Mouse (Mus musculus) liver, postnatal 0 days (tissue): ENCODE data around the gene Rbfox1. TPM values are rescaled to one million over a fixed set of nuclear protein-coding genes. Genes with fewer than 3 reads are reported as not detected.

Source experiments
- ATAC-seq: fragments of 200-750 bp; cut with Nextera tagmentation; 2 replicates; pipeline ENCODE4 v1.8.0; 2017; ENCODE audit warnings: mild to moderate bottlenecking, moderate library complexity
- DNase-seq: peaks from one replicate; pipeline ENCODE4 v3.0.0-alpha.2; 2016
- H3K27ac ChIP-seq: fragments of 300-500 bp; sonication (generic); 2 replicates; pipeline ENCODE4 v1.5.1; 2014; ENCODE audit warnings: antibody characterized with exemption, moderate library complexity, mild to moderate bottlenecking, low read depth
- H3K27me3 ChIP-seq: fragments of 300-500 bp; sonication (generic); 2 replicates; pipeline ENCODE4 v1.6.1; 2014; ENCODE audit warnings: low read length, control low read depth, mixed read lengths; ENCODE audit not compliant: insufficient read depth
- H3K36me3 ChIP-seq: fragments of 300-500 bp; sonication (generic); replicated peaks from 2 replicates; pipeline ENCODE4 v1.6.1; 2014; ENCODE audit warnings: mild to moderate bottlenecking, control low read depth, low read length, moderate library complexity, mixed read lengths; ENCODE audit not compliant: insufficient read depth
- H3K4me1 ChIP-seq: fragments of 300-500 bp; sonication (generic); 2 replicates; pipeline ENCODE4 v1.6.1; 2014; ENCODE audit warnings: antibody characterized with exemption, mild to moderate bottlenecking, control low read depth; ENCODE audit not compliant: insufficient read depth
- H3K4me2 ChIP-seq: fragments of 300-500 bp; sonication (generic); 2 replicates; pipeline ENCODE4 v1.6.1; 2014; ENCODE audit warnings: low read depth, mild to moderate bottlenecking, low read length, moderate library complexity, mixed read lengths
- H3K4me3 ChIP-seq: fragments of 300-500 bp; sonication (generic); 2 replicates; pipeline ENCODE4 v1.5.1; 2014; ENCODE audit warnings: low read depth, low read length
- H3K9ac ChIP-seq: fragments of 300-500 bp; sonication (generic); replicated peaks from 2 replicates; pipeline ENCODE4 v1.6.1; 2014; ENCODE audit warnings: mild to moderate bottlenecking, moderate library complexity
- H3K9me3 ChIP-seq: fragments of 300-500 bp; sonication (generic); 2 replicates; pipeline ENCODE4 v1.6.1; 2016; ENCODE audit warnings: mild to moderate bottlenecking, control low read depth, low read length, mixed read lengths
- CTCF ChIP-seq: sonication (generic); IDR thresholded peaks from 2 replicates; pipeline ENCODE4 v1.5.1; 2016; ENCODE audit warnings: antibody characterized with exemption, low read depth
- EP300 ChIP-seq: IDR thresholded peaks from 2 replicates; pipeline ENCODE4 v1.6.1; 2016; ENCODE audit warnings: antibody characterized with exemption, low read depth, mild to moderate bottlenecking
- WGBS: fragments of 180-500 bp; shearing (Covaris S2); extraction: QIAGEN DNeasy Blood & Tissue Kit; methylation state at CpG from one replicate; pipeline ENCODE4 v1.1.7; 2014; ENCODE audit not compliant: insufficient replicate concordance; 5-methylcytosine and 5-hydroxymethylcytosine counted together
- polyA plus RNA-seq: library from polyadenylated mRNA; unstranded; fragments of >200 nt; fragmentation: Nextera tagmentation; extraction: Ambion mirVana; gene quantifications from 2 replicates; pipeline ENCODE4 v1.2.1, GENCODE M21; 2015

The Rbfox1 gene
- polyA plus RNA-seq, 1 experiment from 2014 or later, result 0.12 TPM

DNA sequence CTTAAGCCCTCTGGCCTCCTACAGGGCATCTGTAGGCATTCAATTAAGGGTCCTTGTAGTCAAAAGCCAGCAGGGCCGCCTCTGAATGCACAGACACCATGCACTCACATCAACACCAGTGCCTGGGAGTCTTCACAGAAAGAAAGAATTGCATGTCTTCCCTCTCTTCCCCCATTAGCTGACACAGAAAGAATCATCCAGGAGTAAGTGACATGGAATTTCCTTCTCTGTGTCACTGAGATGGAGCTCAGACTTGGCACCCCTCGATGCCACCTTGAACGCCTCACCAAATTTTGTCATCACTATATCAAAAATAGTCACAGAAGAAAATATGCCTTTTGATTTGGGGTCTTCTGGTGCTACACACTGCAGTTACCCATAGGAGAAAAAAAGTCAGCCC is 1151.4 kb downstream of the Rbfox1 start:
- Histone ChIP-seq H3K27ac (no peak overlapping the region), H3K9me3 (no peaks in the 10 kb centered on the region), H3K4me2 (no peak overlapping the region), H3K4me1 (no peaks in the 10 kb centered on the region), H3K36me3 (no peaks in the 10 kb centered on the region), H3K9ac (no peak overlapping the region), H3K4me3 (no peak overlapping the region), H3K27me3 (peaks cover 13% of the 10 kb centered on the region; the same call in 1 of the 2 replicates)
- DNase-seq, result no peak
- no peak for ATAC-seq
- WGBS, result 67% methylated on average over 3 of the region's 3 CpGs
- no peak for TF ChIP-seq EP300
- no peak for TF ChIP-seq CTCF

DNA sequence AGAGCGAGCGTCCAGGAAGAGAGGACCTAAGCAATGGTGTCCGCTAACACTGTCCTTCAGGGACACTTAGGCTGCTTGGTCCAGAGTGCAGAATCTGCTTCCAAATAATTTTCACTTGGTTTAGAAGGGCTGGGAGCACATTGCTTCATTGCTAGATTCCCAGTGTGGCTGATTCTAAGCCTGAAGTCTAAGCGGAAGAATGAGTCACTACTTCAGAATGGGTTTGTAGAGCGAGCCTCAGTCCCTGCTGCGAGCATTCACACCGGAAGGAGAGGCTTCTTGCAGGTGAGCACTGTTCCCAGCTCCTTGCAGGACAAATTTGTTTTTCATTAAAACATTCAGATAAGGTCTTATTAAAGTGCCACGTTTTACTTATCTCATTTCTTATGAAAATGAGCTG is 1151.8 kb downstream of the Rbfox1 start:
- H3K4me2 ChIP-seq, result no peak overlapping the region
- H3K4me1 ChIP-seq, result no peaks in the 10 kb centered on the region
- H3K9me3 ChIP-seq, result no peaks in the 10 kb centered on the region
- TF ChIP-seq CTCF (no peak), EP300 (no peak)
- DNase-seq (no peak), ATAC-seq (no peak)
- 41% methylated on average over 8 of the region's 8 CpGs for WGBS
- no peaks in the 10 kb centered on the region for H3K36me3 ChIP-seq
- H3K27ac ChIP-seq, result no peak overlapping the region
- H3K27me3 ChIP-seq, result peaks cover 13% of the 10 kb centered on the region; the same call in 1 of the 2 replicates
- no peak overlapping the region for H3K4me3 ChIP-seq
- H3K9ac ChIP-seq, result no peak overlapping the region

DNA sequence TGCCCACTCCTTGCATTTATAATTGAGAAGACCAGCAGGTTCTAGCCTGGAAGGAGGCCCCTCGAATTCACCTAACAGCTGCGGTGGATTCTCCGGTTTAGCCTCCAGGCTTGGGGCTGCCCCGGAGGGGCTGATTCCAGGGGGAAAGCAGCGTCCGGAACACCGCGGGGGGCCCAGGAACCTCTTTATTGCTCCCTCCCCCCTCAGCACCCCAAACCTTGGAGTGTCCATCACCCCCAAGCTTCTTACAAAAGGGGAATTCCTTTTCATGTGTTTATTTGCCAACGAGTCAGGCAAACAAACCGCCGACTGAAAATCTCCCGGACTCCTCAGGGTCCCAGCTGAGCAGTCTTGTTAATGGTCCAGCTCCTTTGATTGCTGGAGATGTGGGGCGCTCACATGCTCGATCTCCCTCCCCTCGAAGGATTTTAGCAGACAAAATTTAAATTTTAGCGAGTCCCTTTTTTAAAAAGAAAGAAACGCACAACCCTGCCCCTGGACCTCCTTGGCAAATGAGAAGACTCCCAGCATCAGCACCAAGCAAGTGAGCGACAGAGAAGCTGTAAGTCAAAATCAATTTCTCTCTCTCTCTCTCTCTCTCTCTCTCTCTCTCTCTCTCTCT is 1153.6 kb downstream of the Rbfox1 start:
- Histone ChIP-seq H3K27ac (no peak overlapping the region), H3K4me3 (no peak overlapping the region), H3K9me3 (no peaks in the 10 kb centered on the region), H3K4me2 (no peak overlapping the region), H3K9ac (no peak overlapping the region), H3K36me3 (no peaks in the 10 kb centered on the region), H3K4me1 (no peaks in the 10 kb centered on the region), H3K27me3 (peaks cover 13% of the 10 kb centered on the region; the same call in 1 of the 2 replicates)
- no peak for ATAC-seq
- DNase-seq, result no peak
- WGBS, result 4% methylated on average over 18 of the region's 18 CpGs
- TF ChIP-seq EP300 (no peak), CTCF (no peak)

DNA sequence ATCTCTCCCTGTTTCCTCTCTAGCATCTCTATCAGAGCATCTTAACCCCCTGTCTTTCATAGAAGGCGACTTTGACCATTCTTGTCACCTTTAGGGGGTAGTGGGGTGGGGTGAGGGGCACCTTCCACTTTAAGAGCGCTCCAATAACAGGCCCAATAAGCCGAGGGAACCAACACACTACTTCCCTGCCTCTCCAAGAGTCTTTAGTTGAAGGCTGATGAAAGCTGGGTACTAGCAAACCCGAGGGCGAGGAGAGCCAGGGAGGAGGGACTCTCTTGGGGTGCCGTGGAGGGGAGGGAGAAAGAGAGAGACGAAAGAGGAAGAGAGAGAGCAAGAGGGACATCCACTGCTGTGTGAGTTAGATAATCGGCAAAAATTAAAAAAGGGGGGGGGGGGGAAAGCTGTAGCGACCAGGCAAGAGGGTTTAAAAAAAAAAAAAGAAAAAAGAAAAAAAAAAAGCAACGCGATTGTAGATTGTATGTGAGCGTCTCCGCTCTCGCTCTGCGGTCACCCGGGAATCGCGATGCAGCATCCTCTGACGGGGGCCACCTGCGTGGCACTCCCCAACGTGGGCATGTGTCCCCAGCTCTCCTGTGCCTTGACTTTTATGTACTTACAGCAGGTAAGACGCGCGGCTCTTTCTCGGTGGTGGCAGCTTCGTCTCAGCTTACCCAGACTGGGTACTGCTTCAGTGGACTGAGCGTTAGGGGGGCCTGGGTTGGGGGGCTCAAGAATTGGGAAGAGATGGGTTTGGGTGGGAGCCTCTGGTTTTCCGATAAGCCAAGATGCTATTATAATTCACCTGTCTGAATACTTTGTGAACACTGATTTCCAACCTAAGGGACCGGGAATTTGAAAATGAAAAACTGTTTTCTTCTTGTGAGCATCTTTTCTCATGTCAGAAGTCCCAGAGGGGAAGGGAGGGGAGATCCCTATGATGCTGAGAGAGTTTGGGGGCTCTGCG is 1154.5 kb downstream of the Rbfox1 start:
- Histone ChIP-seq H3K9me3 (no peaks in the 10 kb centered on the region), H3K4me2 (no peak overlapping the region), H3K4me3 (no peak overlapping the region), H3K27ac (no peak overlapping the region), H3K36me3 (no peaks in the 10 kb centered on the region), H3K9ac (no peak overlapping the region), H3K27me3 (peaks cover 13% of the 10 kb centered on the region; the same call in 1 of the 2 replicates), H3K4me1 (no peaks in the 10 kb centered on the region)
- no peak for DNase-seq
- TF ChIP-seq CTCF (no peak), EP300 (no peak)
- WGBS, result 5% methylated on average over 30 of the region's 30 CpGs
- no peak for ATAC-seq

DNA sequence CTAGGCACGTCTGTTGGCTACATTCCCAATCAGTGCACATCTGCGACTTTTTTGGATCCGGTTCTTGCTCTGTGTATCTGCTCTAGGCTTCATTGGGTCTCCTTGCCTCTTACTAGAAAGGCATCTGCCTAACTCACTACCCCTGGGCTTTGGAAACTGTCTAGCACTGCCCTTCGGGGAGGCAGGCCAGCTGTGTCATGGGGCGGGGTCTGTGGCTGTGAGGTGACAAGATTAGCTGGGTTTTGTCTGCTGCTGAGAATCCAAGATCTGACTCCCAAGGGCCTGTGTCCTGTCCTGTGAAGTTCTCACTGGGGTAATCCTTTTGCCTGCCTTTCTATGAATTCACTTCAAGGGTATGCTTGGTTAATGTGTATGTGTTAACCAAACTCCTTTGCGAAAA is 1155.5 kb downstream of the Rbfox1 start:
- Histone ChIP-seq H3K9me3 (no peaks in the 10 kb centered on the region), H3K27me3 (peaks cover 13% of the 10 kb centered on the region; the same call in 1 of the 2 replicates), H3K4me3 (no peak overlapping the region), H3K4me1 (no peaks in the 10 kb centered on the region), H3K27ac (no peak overlapping the region), H3K9ac (no peak overlapping the region), H3K36me3 (no peaks in the 10 kb centered on the region), H3K4me2 (no peak overlapping the region)
- TF ChIP-seq CTCF (no peak), EP300 (no peak)
- WGBS, result 22% methylated on average over 6 of the region's 6 CpGs
- no peak for DNase-seq
- no peak for ATAC-seq

DNA sequence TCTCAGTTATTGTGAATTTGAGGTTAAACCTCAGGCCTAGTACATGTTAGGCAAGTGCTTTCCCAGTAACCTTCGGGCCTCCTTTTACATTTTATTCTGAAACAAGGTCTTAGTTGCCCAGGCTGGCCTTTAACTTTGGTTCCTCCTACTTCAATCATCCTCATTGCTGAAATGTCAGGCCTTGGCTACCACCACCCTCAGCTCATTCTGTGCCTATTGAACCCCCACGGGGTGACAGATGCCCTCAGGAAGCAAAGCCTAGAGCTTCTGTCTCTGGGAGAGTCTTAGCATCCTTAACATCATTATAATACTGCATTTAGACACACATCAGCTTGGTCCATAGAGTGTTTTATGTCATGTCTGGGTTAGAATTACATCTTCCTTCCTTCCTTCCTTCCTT is 1162.3 kb downstream of the Rbfox1 start:
- no peak for TF ChIP-seq CTCF
- no peak for TF ChIP-seq EP300

More for the DNA sequence above, 1162.3 kb downstream of the Rbfox1 start:
- no peak overlapping the region for H3K4me3 ChIP-seq
- H3K4me1 ChIP-seq, result no peaks in the 10 kb centered on the region
- no peak for DNase-seq
- H3K9ac ChIP-seq, result no peak overlapping the region
- H3K27ac ChIP-seq, result no peak overlapping the region
- WGBS, result 52% methylated on average over 2 of the region's 2 CpGs
- H3K9me3 ChIP-seq, result no peaks in the 10 kb centered on the region
- no peaks in the 10 kb centered on the region for H3K36me3 ChIP-seq
- ATAC-seq, result no peak
- no peak overlapping the region for H3K4me2 ChIP-seq
- no peaks in the 10 kb centered on the region for H3K27me3 ChIP-seq
